Mouse (Mus musculus) forebrain, embryonic 15.5 days (tissue): ENCODE measurements around the gene Gpr183. TPM values are rescaled to one million over a fixed set of nuclear protein-coding genes. Genes with fewer than 3 reads are reported as not detected.

Source experiments
- ATAC-seq: fragments of 200-750 bp; cut with Nextera tagmentation; replicated peaks from 2 replicates; pipeline ENCODE4 v1.8.0; 2017; ENCODE audit warnings: mild to moderate bottlenecking, moderate TSS enrichment, moderate library complexity
- H3K27ac ChIP-seq: fragments of 300-500 bp; sonication (generic); replicated peaks from 2 replicates; pipeline ENCODE4 v1.5.1; 2015; ENCODE audit warnings: mild to moderate bottlenecking, inconsistent platforms
- H3K27me3 ChIP-seq: fragments of 300-500 bp; sonication (generic); 2 replicates; pipeline ENCODE4 v1.6.1; 2015; ENCODE audit warnings: inconsistent platforms
- H3K36me3 ChIP-seq: fragments of 300-500 bp; sonication (generic); 2 replicates; pipeline ENCODE4 v1.6.1; 2015; ENCODE audit warnings: mild to moderate bottlenecking, inconsistent platforms
- H3K4me1 ChIP-seq: fragments of 300-500 bp; sonication (generic); 2 replicates; pipeline ENCODE4 v1.6.1; 2015; ENCODE audit warnings: inconsistent platforms
- H3K4me2 ChIP-seq: fragments of 300-500 bp; sonication (generic); replicated peaks from 2 replicates; pipeline ENCODE4 v1.6.1; 2015; ENCODE audit warnings: mild to moderate bottlenecking, inconsistent platforms
- H3K4me3 ChIP-seq: fragments of 300-500 bp; sonication (generic); 2 replicates; pipeline ENCODE4 v1.5.1; 2015; ENCODE audit warnings: mild to moderate bottlenecking, inconsistent platforms
- H3K9ac ChIP-seq: fragments of 300-500 bp; sonication (generic); replicated peaks from 2 replicates; pipeline ENCODE4 v1.6.1; 2015; ENCODE audit warnings: mild to moderate bottlenecking, inconsistent platforms
- H3K9me3 ChIP-seq: fragments of 300-500 bp; sonication (generic); 2 replicates; pipeline ENCODE4 v1.6.1; 2016; ENCODE audit warnings: inconsistent platforms
- WGBS: fragments of 180-500 bp; shearing (Covaris S2); methylation state at CpG from one replicate; pipeline ENCODE4 v1.1.7; 2015; ENCODE audit warnings: mixed read lengths; 5-methylcytosine and 5-hydroxymethylcytosine counted together
- polyA plus RNA-seq: library from polyadenylated mRNA; unstranded; fragments of >200 nt; fragmentation: Nextera tagmentation; extraction: Ambion mirVana; gene quantifications from 2 replicates; pipeline ENCODE4 v1.2.1, GENCODE M21; 2015

The Gpr183 gene
- polyA plus RNA-seq, 1 experiment from 2014 or later, result 0.98 TPM

DNA sequence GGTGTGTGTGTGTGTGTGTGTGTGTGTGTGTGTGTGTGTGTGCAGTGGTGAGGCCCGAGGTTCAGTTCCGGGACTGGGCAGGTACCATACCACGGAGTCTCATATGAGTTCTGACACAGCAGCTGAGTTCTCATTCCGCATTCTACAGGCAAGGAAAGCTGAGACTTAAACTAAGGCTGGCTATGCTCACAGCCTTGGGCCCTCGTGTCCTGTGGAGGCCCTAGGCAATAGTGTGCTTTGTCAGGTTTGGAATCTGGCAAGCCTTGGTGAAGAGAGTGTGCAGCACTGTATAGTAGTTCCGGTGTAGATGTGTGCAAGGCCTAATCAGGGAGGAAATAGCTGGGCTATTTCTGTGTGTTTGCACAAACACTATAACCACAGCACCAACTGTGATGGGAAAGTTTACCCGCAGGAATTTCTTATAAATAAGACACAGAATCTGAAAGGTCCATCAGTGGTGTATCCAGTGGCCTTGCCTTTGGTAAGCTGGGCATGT is 61.6 kb downstream of the Gpr183 start:
- Histone ChIP-seq H3K9ac (no peak overlapping the region), H3K9me3 (no peaks in the 10 kb centered on the region), H3K27ac (no peak overlapping the region), H3K27me3 (no peaks in the 10 kb centered on the region), H3K36me3 (peaks cover 26% of the 10 kb centered on the region), H3K4me1 (no peaks in the 10 kb centered on the region), H3K4me3 (no peak overlapping the region), H3K4me2 (no peak overlapping the region)
- ATAC-seq, result no peak
- WGBS, result 91% methylated on average over 7 of the region's 7 CpGs

Other genes with a start within 250 kb of the Gpr183 start
- 10.6 and 11.1 TPM in 2 replicates for gene Dock9, start 167.4 kb downstream of the Gpr183 start, polyA plus RNA-seq
- gene Ubac2, start 86.6 kb downstream of the Gpr183 start, polyA plus RNA-seq, result 51.8 and 53.5 TPM in 2 replicates
- 0.17 and 0.29 TPM in 2 replicates for gene Gpr18, start 49.4 kb downstream of the Gpr183 start, polyA plus RNA-seq
- not detected in 2 replicates for gene Timm8a2, start 69.5 kb upstream of the Gpr183 start, polyA plus RNA-seq
- gene Tm9sf2, start 141.8 kb upstream of the Gpr183 start, polyA plus RNA-seq, result 108 and 115 TPM in 2 replicates
- gene Clybl, start 216.5 kb upstream of the Gpr183 start, polyA plus RNA-seq, result 10.5 and 12.4 TPM in 2 replicates